Mouse (Mus musculus) liver, embryonic 14.5 days (tissue): ENCODE measurements around the gene Snx6.
A peak's percentile ranks its signal among the peaks of the same experiment; 100 is the strongest.

Experiments
- CTCF ChIP-seq: IDR thresholded peaks from 2 replicates; pipeline ENCODE4 v1.5.1; 2016; ENCODE audit warnings: antibody characterized with exemption, low read depth, control low read depth
- EP300 ChIP-seq: IDR thresholded peaks from 2 replicates; pipeline ENCODE4 v1.6.1; 2016; ENCODE audit warnings: antibody characterized with exemption, low read depth

DNA sequence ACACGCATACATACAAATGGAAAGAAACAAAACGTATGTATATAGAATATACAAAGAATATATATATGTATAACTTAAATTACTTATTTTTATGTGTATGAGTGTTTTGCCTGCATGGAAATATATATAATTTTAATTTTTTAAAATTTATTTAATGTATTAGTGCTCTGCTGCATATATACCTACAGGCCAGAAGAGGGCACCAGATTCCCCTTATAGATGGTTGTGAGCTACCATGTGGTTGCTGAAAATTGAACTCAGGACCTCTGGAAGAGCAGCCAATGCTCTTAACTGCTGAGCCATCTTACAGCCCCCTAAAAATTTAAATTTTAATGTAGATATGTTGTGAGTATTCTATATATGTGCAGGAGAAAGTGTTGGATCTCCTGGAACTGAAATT is 36.7 kb downstream of the Snx6 start:
- TF ChIP-seq CTCF (peak; percentile 37; the same call in 1 of the 2 replicates), EP300 (no peak)
